Mouse (Mus musculus): ENCODE measurements around the gene Fbxl17. TPM values are rescaled to one million over a fixed set of nuclear protein-coding genes. Genes with fewer than 3 reads are reported as not detected.

Gene Fbxl17
- polyA plus RNA-seq, 1 experiment from 2014 or later: 3.0 TPM

GRCm38 (mm10) chr17:63447691-63448090 is 52.1 kb downstream of the Fbxl17 start:
- no peak for DNase-seq (ENCODE audit: low spot score)
- WGBS: 84% methylated on average over 10 of the region's 10 CpGs
- no peaks in the 10 kb centered on the region for H3K4me1 ChIP-seq (replicated peaks; ENCODE audit: control insufficient read depth, insufficient read depth, low read length)

GRCm38 (mm10) chr17:63446971-63447679 is 52.7 kb downstream of the Fbxl17 start:
- Histone ChIP-seq H3K27me3 (replicated peaks; ENCODE audit: control insufficient read depth, insufficient read depth, low read length) (no peaks in the 10 kb centered on the region), H3K4me2 (no peak overlapping the region), H3K4me1 (replicated peaks; ENCODE audit: control insufficient read depth, insufficient read depth, low read length) (no peaks in the 10 kb centered on the region), H3K9ac (ENCODE audit: low read depth, low read length) (no peak overlapping the region), H3K9me3 (ENCODE audit: control insufficient read depth, low read length) (no peaks in the 10 kb centered on the region), H3K4me3 (ENCODE audit: low read depth, low read length) (no peak overlapping the region), H3K27ac (ENCODE audit: low read depth, low read length) (no peak overlapping the region), H3K36me3 (ENCODE audit: control insufficient read depth, insufficient read depth, low read length) (no peaks in the 10 kb centered on the region)
- DNase-seq (ENCODE audit: low spot score): no peak
- 82% methylated on average over 10 of the region's 10 CpGs for WGBS
- no peak for ATAC-seq (replicated peaks; ENCODE audit: low FRiP score)

More at GRCm38 (mm10) chr17:63447691-63448090, 52.1 kb downstream of the Fbxl17 start:
- no peak for ATAC-seq (replicated peaks; ENCODE audit: low FRiP score)
- H3K27ac ChIP-seq (ENCODE audit: low read depth, low read length): no peak overlapping the region
- no peaks in the 10 kb centered on the region for H3K27me3 ChIP-seq (replicated peaks; ENCODE audit: control insufficient read depth, insufficient read depth, low read length)
- no peaks in the 10 kb centered on the region for H3K36me3 ChIP-seq (ENCODE audit: control insufficient read depth, insufficient read depth, low read length)
- no peak overlapping the region for H3K4me3 ChIP-seq (ENCODE audit: low read depth, low read length)
- no peaks in the 10 kb centered on the region for H3K9me3 ChIP-seq (ENCODE audit: control insufficient read depth, low read length)
- H3K4me2 ChIP-seq: no peak overlapping the region
- H3K9ac ChIP-seq (ENCODE audit: low read depth, low read length): no peak overlapping the region

GRCm38 (mm10) chr17:63445212-63445611 is 54.6 kb downstream of the Fbxl17 start:
- no peaks in the 10 kb centered on the region for H3K36me3 ChIP-seq (ENCODE audit: control insufficient read depth, insufficient read depth, low read length)
- no peak overlapping the region for H3K9ac ChIP-seq (ENCODE audit: low read depth, low read length)
- DNase-seq (ENCODE audit: low spot score): no peak
- H3K4me1 ChIP-seq (replicated peaks; ENCODE audit: control insufficient read depth, insufficient read depth, low read length): no peaks in the 10 kb centered on the region
- no peak for ATAC-seq (replicated peaks; ENCODE audit: low FRiP score)
- no peaks in the 10 kb centered on the region for H3K27me3 ChIP-seq (replicated peaks; ENCODE audit: control insufficient read depth, insufficient read depth, low read length)
- WGBS: 79% methylated on average over 4 of the region's 4 CpGs
- H3K27ac ChIP-seq (ENCODE audit: low read depth, low read length): no peak overlapping the region
- H3K4me3 ChIP-seq (ENCODE audit: low read depth, low read length): no peak overlapping the region
- H3K4me2 ChIP-seq: no peak overlapping the region
- H3K9me3 ChIP-seq (ENCODE audit: control insufficient read depth, low read length): no peaks in the 10 kb centered on the region

GRCm38 (mm10) chr17:63437424-63437823 is 62.4 kb downstream of the Fbxl17 start:
- Histone ChIP-seq H3K27me3 (replicated peaks; ENCODE audit: control insufficient read depth, insufficient read depth, low read length) (no peaks in the 10 kb centered on the region), H3K27ac (ENCODE audit: low read depth, low read length) (no peak overlapping the region), H3K4me3 (ENCODE audit: low read depth, low read length) (no peak overlapping the region), H3K9ac (ENCODE audit: low read depth, low read length) (no peak overlapping the region), H3K4me1 (replicated peaks; ENCODE audit: control insufficient read depth, insufficient read depth, low read length) (no peaks in the 10 kb centered on the region), H3K9me3 (ENCODE audit: control insufficient read depth, low read length) (no peaks in the 10 kb centered on the region), H3K36me3 (ENCODE audit: control insufficient read depth, insufficient read depth, low read length) (no peaks in the 10 kb centered on the region), H3K4me2 (no peak overlapping the region)
- WGBS: 90% methylated on average over 6 of the region's 6 CpGs
- no peak for DNase-seq (ENCODE audit: low spot score)
- ATAC-seq (replicated peaks; ENCODE audit: low FRiP score): no peak

GRCm38 (mm10) chr17:63434081-63434480 is 65.7 kb downstream of the Fbxl17 start:
- DNase-seq (ENCODE audit: low spot score): no peak
- no peaks in the 10 kb centered on the region for H3K9me3 ChIP-seq (ENCODE audit: control insufficient read depth, low read length)
- WGBS: 62% methylated on average over 6 of the region's 6 CpGs

GRCm38 (mm10) chr17:63431650-63432049 is 68.2 kb downstream of the Fbxl17 start:
- H3K4me1 ChIP-seq (replicated peaks; ENCODE audit: control insufficient read depth, insufficient read depth, low read length): peaks cover 14% of the 10 kb centered on the region
- DNase-seq (ENCODE audit: low spot score): no peak
- H3K9ac ChIP-seq (ENCODE audit: low read depth, low read length): no peak overlapping the region
- no peak overlapping the region for H3K27ac ChIP-seq (ENCODE audit: low read depth, low read length)
- H3K4me2 ChIP-seq: peak overlapping the region; percentile 44
- no peak overlapping the region for H3K4me3 ChIP-seq (ENCODE audit: low read depth, low read length)
- 32% methylated on average over 7 of the region's 7 CpGs for WGBS
- no peaks in the 10 kb centered on the region for H3K27me3 ChIP-seq (replicated peaks; ENCODE audit: control insufficient read depth, insufficient read depth, low read length)
- 0 out of 2 replicates have a peak, but pooled peaks have one; percentile 39 for ATAC-seq (replicated peaks; ENCODE audit: low FRiP score)
- no peaks in the 10 kb centered on the region for H3K9me3 ChIP-seq (ENCODE audit: control insufficient read depth, low read length)
- H3K36me3 ChIP-seq (ENCODE audit: control insufficient read depth, insufficient read depth, low read length): no peaks in the 10 kb centered on the region

More at GRCm38 (mm10) chr17:63434081-63434480, 65.7 kb downstream of the Fbxl17 start:
- Histone ChIP-seq H3K4me3 (ENCODE audit: low read depth, low read length) (no peak overlapping the region), H3K4me1 (replicated peaks; ENCODE audit: control insufficient read depth, insufficient read depth, low read length) (peaks cover 14% of the 10 kb centered on the region), H3K27ac (ENCODE audit: low read depth, low read length) (no peak overlapping the region), H3K9ac (ENCODE audit: low read depth, low read length) (no peak overlapping the region), H3K36me3 (ENCODE audit: control insufficient read depth, insufficient read depth, low read length) (no peaks in the 10 kb centered on the region), H3K4me2 (no peak overlapping the region), H3K27me3 (replicated peaks; ENCODE audit: control insufficient read depth, insufficient read depth, low read length) (no peaks in the 10 kb centered on the region)
- no peak for ATAC-seq (replicated peaks; ENCODE audit: low FRiP score)

- H3K4me1 ChIP-seq (replicated peaks; ENCODE audit: control insufficient read depth, insufficient read depth, low read length): peaks cover 14% of the 10 kb centered on the region
- H3K27ac ChIP-seq (ENCODE audit: low read depth, low read length): no peak overlapping the region
- peak; percentile 54 for ATAC-seq (replicated peaks; ENCODE audit: low FRiP score)
- H3K4me3 ChIP-seq (ENCODE audit: low read depth, low read length): peak overlapping the region; percentile 15; the same call in 1 of the 2 replicates
- peak overlapping the region; percentile 54 for H3K4me2 ChIP-seq
- 41% methylated on average over 17 of the region's 17 CpGs for WGBS
- H3K9me3 ChIP-seq (ENCODE audit: control insufficient read depth, low read length): no peaks in the 10 kb centered on the region
- no peaks in the 10 kb centered on the region for H3K36me3 ChIP-seq (ENCODE audit: control insufficient read depth, insufficient read depth, low read length)
- no peak overlapping the region for H3K9ac ChIP-seq (ENCODE audit: low read depth, low read length)
- no peak for DNase-seq (ENCODE audit: low spot score)
- no peaks in the 10 kb centered on the region for H3K27me3 ChIP-seq (replicated peaks; ENCODE audit: control insufficient read depth, insufficient read depth, low read length)
Measured at GRCm38 (mm10) chr17:63430395-63431075, 69.3 kb downstream of the Fbxl17 start.

GRCm38 (mm10) chr17:63423851-63424250 is 76.0 kb downstream of the Fbxl17 start:
- no peak for DNase-seq (ENCODE audit: low spot score)
- WGBS: 88% methylated on average over 4 of the region's 4 CpGs
- H3K36me3 ChIP-seq (ENCODE audit: control insufficient read depth, insufficient read depth, low read length): no peaks in the 10 kb centered on the region; the same call in 1 of the 2 replicates

More at GRCm38 (mm10) chr17:63423851-63424250, 76.0 kb downstream of the Fbxl17 start:
- H3K27me3 ChIP-seq (replicated peaks; ENCODE audit: control insufficient read depth, insufficient read depth, low read length): no peaks in the 10 kb centered on the region
- no peak overlapping the region for H3K4me3 ChIP-seq (ENCODE audit: low read depth, low read length)
- ATAC-seq (replicated peaks; ENCODE audit: low FRiP score): no peak
- no peaks in the 10 kb centered on the region for H3K9me3 ChIP-seq (ENCODE audit: control insufficient read depth, low read length)
- H3K4me2 ChIP-seq: no peak overlapping the region
- no peaks in the 10 kb centered on the region for H3K4me1 ChIP-seq (replicated peaks; ENCODE audit: control insufficient read depth, insufficient read depth, low read length)
- no peak overlapping the region for H3K9ac ChIP-seq (ENCODE audit: low read depth, low read length)
- H3K27ac ChIP-seq (ENCODE audit: low read depth, low read length): no peak overlapping the region
